Mouse (Mus musculus) heart, embryonic 11.5 days (tissue): ENCODE results near the gene Gcnt7. TPM values are rescaled to one million over a fixed set of nuclear protein-coding genes. Genes with fewer than 3 reads are reported as not detected.
A peak's percentile ranks its signal among the peaks of the same experiment; 100 is the strongest.

ENCODE experiments used
- ATAC-seq: fragments of 200-750 bp; cut with Nextera tagmentation; replicated peaks from 2 replicates; pipeline ENCODE4 v1.8.0; 2017; ENCODE audit warnings: moderate library complexity; ENCODE audit not compliant: insufficient number of reproducible peaks, low FRiP score, low TSS enrichment
- H3K27ac ChIP-seq: fragments of 300-500 bp; sonication (generic); 2 replicates; pipeline ENCODE4 v1.5.1; 2014; ENCODE audit warnings: mild to moderate bottlenecking, low read depth, low read length
- H3K27me3 ChIP-seq: fragments of 300-500 bp; sonication (generic); 2 replicates; pipeline ENCODE4 v1.6.1; 2014; ENCODE audit warnings: mild to moderate bottlenecking, low read length, mixed read lengths; ENCODE audit not compliant: control insufficient read depth, insufficient read depth
- H3K36me3 ChIP-seq: fragments of 300-500 bp; sonication (generic); 2 replicates; pipeline ENCODE4 v1.6.1; 2014; ENCODE audit warnings: mild to moderate bottlenecking, low read length, moderate library complexity, mixed read lengths; ENCODE audit not compliant: control insufficient read depth, insufficient read depth
- H3K4me1 ChIP-seq: fragments of 300-500 bp; sonication (generic); 2 replicates; pipeline ENCODE4 v1.6.1; 2014; ENCODE audit warnings: low read length; ENCODE audit not compliant: control insufficient read depth, insufficient read depth
- H3K4me2 ChIP-seq: fragments of 300-500 bp; sonication (generic); 2 replicates; pipeline ENCODE4 v1.6.1; 2014; ENCODE audit warnings: mild to moderate bottlenecking, moderate library complexity
- H3K4me3 ChIP-seq: fragments of 300-500 bp; sonication (generic); 2 replicates; pipeline ENCODE4 v1.5.1; 2014; ENCODE audit warnings: low read depth, low read length
- H3K9ac ChIP-seq: fragments of 300-500 bp; sonication (generic); 2 replicates; pipeline ENCODE4 v1.6.1; 2014; ENCODE audit warnings: mild to moderate bottlenecking, low read depth, low read length, moderate library complexity
- H3K9me3 ChIP-seq: fragments of 300-500 bp; sonication (generic); replicated peaks from 2 replicates; pipeline ENCODE4 v1.6.1; 2016; ENCODE audit warnings: low read length; ENCODE audit not compliant: control insufficient read depth
- WGBS: fragments of 180-500 bp; shearing (Covaris S2); extraction: QIAGEN DNeasy Blood & Tissue Kit; methylation state at CpG from one replicate; pipeline ENCODE4 v1.1.7; 2014; ENCODE audit not compliant: insufficient replicate concordance; 5-methylcytosine and 5-hydroxymethylcytosine counted together
- polyA plus RNA-seq: library from polyadenylated mRNA; unstranded; fragments of >200 nt; fragmentation: Nextera tagmentation; extraction: Ambion mirVana; gene quantifications from 2 replicates; pipeline ENCODE4 v1.2.1, GENCODE M21; 2014

The Gcnt7 gene
- polyA plus RNA-seq, 1 experiment from 2014 or later = 0.87 TPM

DNA sequence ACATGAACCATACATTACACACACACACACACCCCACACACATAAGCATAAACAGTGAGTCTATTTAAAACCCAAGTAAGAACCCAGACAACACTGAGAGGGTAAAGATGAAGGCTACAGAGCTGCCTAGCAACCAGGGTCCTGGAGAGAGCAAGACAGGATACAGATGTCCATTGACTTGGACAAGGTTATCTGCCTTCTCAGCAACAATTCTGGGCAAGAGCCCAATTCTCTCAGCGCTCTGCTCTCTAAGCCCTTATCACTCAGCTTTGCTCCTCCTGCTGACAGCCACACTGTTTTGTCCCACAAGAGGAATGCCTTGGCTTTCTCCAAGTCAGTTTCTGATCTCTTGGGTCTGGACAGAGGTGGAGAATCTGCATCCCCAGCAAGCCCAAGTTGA, 27.8 kb downstream of the Gcnt7 start:
- H3K27ac ChIP-seq = 0 out of 2 replicates have a peak overlapping the region, but pooled peaks have one; percentile 32
- H3K4me1 ChIP-seq = peaks cover 10% of the 10 kb centered on the region
- no peak overlapping the region for H3K4me3 ChIP-seq
- WGBS = 25% methylated on average over 1 of the region's 1 CpGs
- H3K4me2 ChIP-seq = no peak overlapping the region
- 0 out of 2 replicates have a peak, but pooled peaks cover 2% of the 10 kb centered on the region for H3K27me3 ChIP-seq
- no peaks in the 10 kb centered on the region for H3K36me3 ChIP-seq
- no peaks in the 10 kb centered on the region for H3K9me3 ChIP-seq
- H3K9ac ChIP-seq = no peak overlapping the region
- peak; percentile 85 for ATAC-seq

DNA sequence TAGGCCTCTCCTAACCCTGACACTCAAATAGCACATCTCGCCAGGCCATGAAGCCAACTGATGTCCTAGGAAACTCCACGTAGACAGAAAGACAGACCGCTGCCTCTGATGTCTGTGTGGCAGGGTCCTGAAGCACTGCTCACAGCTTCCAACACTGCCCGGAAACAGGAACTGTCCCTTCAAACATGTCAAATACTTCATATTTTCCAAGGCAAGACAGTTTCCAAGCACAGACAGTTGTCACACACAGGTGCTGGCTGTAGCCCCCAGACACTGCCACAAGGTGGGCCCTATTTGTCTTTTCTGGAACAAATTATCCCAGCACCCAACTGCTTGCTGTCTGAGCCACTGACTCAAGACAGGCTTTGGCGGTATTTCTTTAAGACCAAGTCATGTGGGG, 40.2 kb downstream of the Gcnt7 start:
- no peaks in the 10 kb centered on the region for H3K9me3 ChIP-seq
- WGBS = 73% methylated on average over 5 of the region's 5 CpGs
- H3K4me3 ChIP-seq = no peak overlapping the region
- no peaks in the 10 kb centered on the region for H3K36me3 ChIP-seq
- H3K4me1 ChIP-seq = peaks cover 5% of the 10 kb centered on the region; the same call in 1 of the 2 replicates
- H3K4me2 ChIP-seq = no peak overlapping the region
- ATAC-seq = no peak
- H3K27ac ChIP-seq = no peak overlapping the region
- H3K27me3 ChIP-seq = no peaks in the 10 kb centered on the region
- no peak overlapping the region for H3K9ac ChIP-seq

DNA sequence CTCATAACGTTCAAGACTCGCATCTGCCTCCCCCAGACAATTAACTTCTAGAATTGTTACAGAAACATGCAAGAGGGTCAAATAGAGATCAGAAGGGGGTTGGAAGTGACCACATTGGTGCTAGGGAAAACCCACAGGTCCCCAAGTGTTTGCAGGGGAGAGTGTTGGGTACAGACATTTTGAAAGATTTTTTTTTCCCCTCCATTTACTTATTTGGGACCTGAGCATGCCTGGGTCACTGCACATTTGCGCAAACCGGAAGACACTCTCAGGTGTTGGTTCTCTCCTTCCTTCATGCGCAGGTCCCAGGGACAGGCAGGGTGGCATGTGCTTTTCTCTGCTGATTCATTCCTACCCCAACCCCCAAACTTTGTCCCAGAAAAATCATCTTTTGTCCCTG, 41.5 kb downstream of the Gcnt7 start:
- 82% methylated on average over 5 of the region's 5 CpGs for WGBS
- Histone ChIP-seq H3K9ac (no peak overlapping the region), H3K27ac (no peak overlapping the region), H3K36me3 (no peaks in the 10 kb centered on the region), H3K4me2 (no peak overlapping the region), H3K27me3 (no peaks in the 10 kb centered on the region), H3K9me3 (no peaks in the 10 kb centered on the region), H3K4me1 (peaks cover 11% of the 10 kb centered on the region), H3K4me3 (no peak overlapping the region)
- ATAC-seq = no peak

GRCm38 (mm10) chr2:172416218-172416617, 42.2 kb downstream of the Gcnt7 start:
- Histone ChIP-seq H3K27ac (no peak overlapping the region), H3K36me3 (no peaks in the 10 kb centered on the region), H3K9ac (no peak overlapping the region), H3K9me3 (no peaks in the 10 kb centered on the region), H3K4me1 (peaks cover 11% of the 10 kb centered on the region), H3K4me3 (no peak overlapping the region), H3K27me3 (no peaks in the 10 kb centered on the region), H3K4me2 (no peak overlapping the region)
- 44% methylated on average over 12 of the region's 12 CpGs for WGBS
- ATAC-seq = no peak

DNA sequence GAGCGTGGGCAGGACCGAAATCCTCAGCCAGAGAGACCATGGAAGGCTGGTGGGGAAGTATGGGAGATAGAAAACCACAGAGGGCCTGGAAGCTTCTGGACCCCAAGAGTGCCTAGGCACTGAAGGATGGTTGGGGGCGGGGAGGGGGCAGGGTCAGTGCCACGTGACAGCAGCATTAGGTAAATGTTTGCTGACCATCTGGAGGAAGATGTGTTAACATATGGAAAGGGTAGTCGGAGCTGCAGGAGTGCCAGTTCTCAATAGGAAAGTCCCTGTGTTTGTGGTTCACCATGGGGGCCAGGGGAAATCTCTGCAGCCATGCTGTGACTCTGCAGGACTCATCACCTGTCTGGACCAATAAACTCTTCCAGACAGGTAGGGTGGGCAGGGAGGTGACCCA, 44.5 kb downstream of the Gcnt7 start:
- ATAC-seq = no peak
- Histone ChIP-seq H3K4me3 (no peak overlapping the region), H3K36me3 (no peaks in the 10 kb centered on the region), H3K9me3 (no peaks in the 10 kb centered on the region), H3K4me2 (no peak overlapping the region), H3K27ac (no peak overlapping the region), H3K27me3 (no peaks in the 10 kb centered on the region), H3K4me1 (peaks cover 11% of the 10 kb centered on the region), H3K9ac (no peak overlapping the region)
- 41% methylated on average over 5 of the region's 5 CpGs for WGBS

- no peak overlapping the region for H3K27ac ChIP-seq
- WGBS = 13% methylated on average over 4 of the region's 4 CpGs
- 0 out of 2 replicates have a peak, but pooled peaks have one; percentile 49 for ATAC-seq
Measured at GRCm38 (mm10) chr2:172413273-172413672, 45.1 kb downstream of the Gcnt7 start.

GRCm38 (mm10) chr2:172412454-172412853, 45.9 kb downstream of the Gcnt7 start:
- Histone ChIP-seq H3K27ac (no peak overlapping the region), H3K9ac (no peak overlapping the region), H3K4me1 (peaks cover 11% of the 10 kb centered on the region), H3K27me3 (no peaks in the 10 kb centered on the region), H3K36me3 (no peaks in the 10 kb centered on the region), H3K9me3 (no peaks in the 10 kb centered on the region), H3K4me3 (no peak overlapping the region), H3K4me2 (peak overlapping the region; percentile 48)
- WGBS = 4% methylated on average over 9 of the region's 9 CpGs
- no peak for ATAC-seq

More at GRCm38 (mm10) chr2:172413273-172413672, 45.1 kb downstream of the Gcnt7 start:
- no peak overlapping the region for H3K4me3 ChIP-seq
- H3K4me2 ChIP-seq = no peak overlapping the region
- H3K9ac ChIP-seq = no peak overlapping the region
- no peaks in the 10 kb centered on the region for H3K9me3 ChIP-seq
- no peaks in the 10 kb centered on the region for H3K27me3 ChIP-seq
- H3K36me3 ChIP-seq = no peaks in the 10 kb centered on the region
- H3K4me1 ChIP-seq = peaks cover 11% of the 10 kb centered on the region

DNA sequence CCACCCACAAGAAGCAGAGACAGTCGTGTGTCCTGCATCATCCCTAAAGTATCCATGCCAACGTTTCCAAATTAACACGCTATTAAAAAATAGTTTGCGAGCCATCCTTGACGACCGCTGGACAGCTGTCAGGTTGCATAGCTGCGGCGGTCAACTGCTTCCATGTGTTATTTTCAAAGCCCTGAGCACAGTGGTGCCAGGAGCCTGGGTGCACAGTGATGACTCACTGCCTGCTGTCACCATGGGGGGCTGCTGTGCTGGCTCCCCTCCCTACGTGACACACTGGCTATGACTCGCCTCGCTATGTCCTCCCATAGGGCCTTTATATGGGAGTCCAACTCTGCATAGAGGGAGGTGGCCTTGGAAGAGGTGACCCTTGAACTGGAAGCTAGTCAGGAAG, 47.3 kb downstream of the Gcnt7 start:
- WGBS = 76% methylated on average over 11 of the region's 11 CpGs
- no peak for ATAC-seq

GRCm38 (mm10) chr2:172410686-172411085, 47.7 kb downstream of the Gcnt7 start:
- WGBS = 83% methylated on average over 2 of the region's 2 CpGs
- ATAC-seq = no peak
- Histone ChIP-seq H3K4me2 (no peak overlapping the region), H3K36me3 (no peaks in the 10 kb centered on the region), H3K4me3 (no peak overlapping the region), H3K9ac (no peak overlapping the region), H3K4me1 (peaks cover 11% of the 10 kb centered on the region), H3K27ac (no peak overlapping the region), H3K9me3 (no peaks in the 10 kb centered on the region), H3K27me3 (no peaks in the 10 kb centered on the region)

More for the DNA sequence above, 47.3 kb downstream of the Gcnt7 start:
- H3K4me1 ChIP-seq = peaks cover 11% of the 10 kb centered on the region
- no peak overlapping the region for H3K9ac ChIP-seq
- H3K27ac ChIP-seq = no peak overlapping the region
- H3K36me3 ChIP-seq = no peaks in the 10 kb centered on the region
- no peak overlapping the region for H3K4me2 ChIP-seq
- H3K27me3 ChIP-seq = no peaks in the 10 kb centered on the region
- no peaks in the 10 kb centered on the region for H3K9me3 ChIP-seq
- H3K4me3 ChIP-seq = no peak overlapping the region
